Mouse (Mus musculus): ENCODE results near the gene Slc16a10. TPM values are rescaled to one million over a fixed set of nuclear protein-coding genes. Genes with fewer than 3 reads are reported as not detected.

The Slc16a10 gene
- polyA plus RNA-seq, 1 experiment from 2014 or later = 6.8 TPM

DNA sequence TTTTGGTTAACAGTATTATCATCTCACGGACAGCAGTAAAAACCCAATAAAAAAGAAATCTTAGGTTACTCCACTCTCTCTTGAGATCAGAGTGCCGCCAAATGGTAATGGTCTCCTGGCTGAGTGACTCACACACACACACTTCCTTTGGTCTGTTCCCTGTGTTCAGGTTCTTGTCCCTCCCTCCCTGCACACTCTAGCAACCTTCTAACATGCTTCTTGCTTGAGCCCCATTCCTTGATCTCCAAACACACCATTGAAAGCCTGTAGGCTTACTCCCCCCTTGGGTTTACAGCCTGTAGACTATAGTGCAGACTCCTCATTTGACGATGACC is 83.3 kb downstream of the Slc16a10 start:
- WGBS = 81% methylated on average over 3 of the region's 3 CpGs
- Histone ChIP-seq H3K27me3 (no peaks in the 10 kb centered on the region), H3K4me1 (peaks cover 17% of the 10 kb centered on the region), H3K9me3 (no peaks in the 10 kb centered on the region), H3K27ac (no peak overlapping the region), H3K4me3 (no peak overlapping the region), H3K9ac (no peak overlapping the region), H3K4me2 (no peak overlapping the region), H3K36me3 (no peaks in the 10 kb centered on the region)
- ATAC-seq (ENCODE audit: borderline replicate concordance, extremely low read depth, low FRiP score, low TSS enrichment) = no peak

DNA sequence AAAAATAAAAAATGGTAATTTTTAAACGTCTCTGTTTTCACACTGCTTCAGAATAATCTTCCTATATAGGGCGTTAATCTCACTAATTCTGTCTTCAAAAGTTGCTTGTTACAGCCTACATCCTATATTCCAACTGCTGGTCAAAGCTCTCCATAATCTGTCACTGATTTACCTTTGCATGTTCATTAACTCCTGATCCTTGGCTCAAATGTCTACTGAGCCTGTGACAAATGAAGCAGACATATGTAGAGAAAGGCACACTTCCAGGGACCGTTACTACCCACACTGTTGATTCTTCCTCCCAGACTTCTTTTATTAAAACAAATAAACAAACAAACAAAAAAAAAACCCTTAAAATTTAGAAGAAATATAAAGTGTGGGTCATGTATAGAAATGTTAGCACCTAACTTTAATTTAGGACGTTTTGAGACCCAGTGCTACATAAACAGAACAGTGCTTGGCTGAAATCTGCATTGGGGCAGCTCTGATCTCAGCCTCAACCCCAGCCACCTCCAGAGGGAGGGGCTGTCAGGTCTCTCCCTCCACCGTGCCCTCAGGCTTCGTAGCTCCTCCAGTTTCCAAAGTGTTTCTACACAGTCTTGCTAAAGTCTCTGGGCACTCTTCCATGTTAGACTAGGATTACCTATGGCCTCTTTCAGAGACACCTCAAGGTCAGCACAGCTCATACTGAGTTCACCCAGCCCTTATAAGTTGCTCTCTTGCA is 83.8 kb downstream of the Slc16a10 start:
- Histone ChIP-seq H3K36me3 (no peaks in the 10 kb centered on the region), H3K9ac (no peak overlapping the region), H3K4me2 (no peak overlapping the region), H3K9me3 (no peaks in the 10 kb centered on the region), H3K27ac (no peak overlapping the region), H3K27me3 (no peaks in the 10 kb centered on the region), H3K4me1 (peaks cover 17% of the 10 kb centered on the region), H3K4me3 (no peak overlapping the region)
- 51% methylated on average over 6 of the region's 6 CpGs for WGBS
- ATAC-seq (ENCODE audit: borderline replicate concordance, extremely low read depth, low FRiP score, low TSS enrichment) = no peak

DNA sequence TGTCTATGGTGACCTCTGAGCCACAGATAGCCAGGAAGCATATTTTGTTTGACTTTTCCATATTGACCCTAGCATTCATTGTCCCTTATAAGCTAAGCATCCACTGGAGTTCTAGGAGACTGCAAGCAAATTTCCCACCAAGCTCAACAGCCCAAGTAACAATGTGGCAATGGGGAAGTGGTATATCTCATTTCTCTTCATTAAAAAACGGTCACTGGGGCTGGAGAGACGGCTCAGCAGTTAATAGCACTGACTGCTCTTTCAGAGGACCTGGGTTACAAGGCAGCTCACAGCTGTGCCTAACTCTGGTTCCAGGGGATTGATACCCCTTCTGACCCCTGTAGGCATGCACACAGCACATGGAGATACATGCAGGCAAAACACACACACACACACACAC is 84.4 kb downstream of the Slc16a10 start:
- ATAC-seq (ENCODE audit: borderline replicate concordance, extremely low read depth, low FRiP score, low TSS enrichment) = no peak
- WGBS = 64% methylated on average over 2 of the region's 2 CpGs
- Histone ChIP-seq H3K9me3 (no peaks in the 10 kb centered on the region), H3K27me3 (no peaks in the 10 kb centered on the region), H3K27ac (no peak overlapping the region), H3K4me2 (no peak overlapping the region), H3K4me3 (no peak overlapping the region), H3K36me3 (no peaks in the 10 kb centered on the region), H3K4me1 (peaks cover 17% of the 10 kb centered on the region), H3K9ac (no peak overlapping the region)

DNA sequence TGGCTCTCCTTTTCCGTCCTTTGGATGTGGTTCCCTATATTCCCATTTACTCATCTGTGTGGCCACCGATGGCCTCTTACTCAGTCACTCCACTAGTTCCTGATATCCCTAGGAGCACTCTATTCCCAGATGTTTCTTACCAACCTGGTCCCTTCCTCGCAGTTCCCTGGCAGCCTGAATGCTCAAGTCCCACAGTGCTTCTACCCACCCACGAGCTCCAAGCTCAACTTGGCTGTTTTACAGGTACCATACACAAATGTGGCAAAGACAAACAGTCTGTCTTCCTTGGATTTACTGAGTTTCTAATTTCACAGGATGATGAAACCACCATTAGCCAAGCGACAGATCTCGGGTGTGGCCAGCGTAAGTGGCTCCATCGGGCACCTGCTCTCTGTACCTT is 87.6 kb downstream of the Slc16a10 start:
- Histone ChIP-seq H3K27ac (no peak overlapping the region), H3K9me3 (no peaks in the 10 kb centered on the region), H3K4me1 (0 out of 2 replicates have a peak, but pooled peaks cover 2% of the 10 kb centered on the region), H3K4me3 (no peak overlapping the region), H3K4me2 (no peak overlapping the region), H3K27me3 (no peaks in the 10 kb centered on the region), H3K36me3 (no peaks in the 10 kb centered on the region), H3K9ac (no peak overlapping the region)
- WGBS = 86% methylated on average over 8 of the region's 8 CpGs
- ATAC-seq (ENCODE audit: borderline replicate concordance, extremely low read depth, low FRiP score, low TSS enrichment) = no peak

DNA sequence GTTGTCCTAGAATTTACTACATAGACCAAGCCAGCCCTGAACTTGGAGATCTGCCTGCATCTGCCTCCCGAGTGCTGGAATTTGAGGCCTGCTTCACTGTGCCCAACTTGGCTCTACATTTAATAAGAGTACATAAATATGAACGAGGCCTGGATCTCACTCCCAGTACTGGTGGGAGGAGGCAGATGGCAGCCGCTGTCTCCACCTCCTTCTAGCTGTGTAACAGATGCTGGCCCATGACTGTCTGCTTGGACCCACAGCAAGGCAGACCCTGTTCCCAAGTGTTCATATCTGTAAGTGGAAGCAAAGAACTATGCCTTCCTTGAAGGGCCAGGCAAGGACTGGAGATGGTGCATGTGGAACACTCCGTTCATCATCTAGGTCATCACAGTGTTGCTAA is 88.2 kb downstream of the Slc16a10 start:
- no peak overlapping the region for H3K4me2 ChIP-seq
- no peak for ATAC-seq (ENCODE audit: borderline replicate concordance, extremely low read depth, low FRiP score, low TSS enrichment)
- H3K27ac ChIP-seq = no peak overlapping the region

DNA sequence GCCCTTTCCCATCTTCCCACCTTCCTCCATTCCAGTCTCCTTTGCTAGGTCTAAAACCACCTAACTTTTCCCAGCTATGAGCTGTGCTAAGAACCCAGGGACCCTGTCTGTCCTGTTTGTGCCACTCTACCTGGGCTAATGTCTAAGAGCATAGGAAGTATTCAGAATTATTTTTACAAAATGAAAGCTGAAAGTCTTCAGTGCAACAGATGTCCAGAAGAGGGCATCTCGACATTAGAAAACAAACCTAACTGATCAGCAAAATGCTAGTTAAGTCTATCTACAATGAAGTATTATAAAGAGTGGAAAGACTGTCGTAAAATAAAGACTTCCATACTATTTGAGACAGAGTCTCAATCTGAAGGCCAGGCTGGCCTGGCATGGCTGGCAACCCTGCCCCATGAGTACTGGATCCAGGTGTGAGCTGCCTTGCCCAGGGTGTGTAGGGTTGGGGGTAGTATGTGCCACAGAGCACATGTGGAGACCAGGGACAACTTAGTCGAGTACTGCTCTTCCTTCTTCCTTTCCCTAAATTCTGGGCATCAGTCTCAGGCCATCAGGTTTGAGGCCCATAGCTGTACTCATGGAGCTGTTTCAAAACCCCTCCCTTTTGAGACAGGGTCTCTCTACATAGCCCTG is 88.7 kb downstream of the Slc16a10 start:
- 44% methylated on average over 3 of the region's 3 CpGs for WGBS
- no peak for ATAC-seq (ENCODE audit: borderline replicate concordance, extremely low read depth, low FRiP score, low TSS enrichment)
- H3K9ac ChIP-seq = no peak overlapping the region

More for the DNA sequence above, 88.2 kb downstream of the Slc16a10 start:
- WGBS = 87% methylated on average over 4 of the region's 4 CpGs
- no peaks in the 10 kb centered on the region for H3K9me3 ChIP-seq
- no peaks in the 10 kb centered on the region for H3K36me3 ChIP-seq
- H3K9ac ChIP-seq = no peak overlapping the region
- no peaks in the 10 kb centered on the region for H3K27me3 ChIP-seq
- no peak overlapping the region for H3K4me3 ChIP-seq
- H3K4me1 ChIP-seq = no peaks in the 10 kb centered on the region

DNA sequence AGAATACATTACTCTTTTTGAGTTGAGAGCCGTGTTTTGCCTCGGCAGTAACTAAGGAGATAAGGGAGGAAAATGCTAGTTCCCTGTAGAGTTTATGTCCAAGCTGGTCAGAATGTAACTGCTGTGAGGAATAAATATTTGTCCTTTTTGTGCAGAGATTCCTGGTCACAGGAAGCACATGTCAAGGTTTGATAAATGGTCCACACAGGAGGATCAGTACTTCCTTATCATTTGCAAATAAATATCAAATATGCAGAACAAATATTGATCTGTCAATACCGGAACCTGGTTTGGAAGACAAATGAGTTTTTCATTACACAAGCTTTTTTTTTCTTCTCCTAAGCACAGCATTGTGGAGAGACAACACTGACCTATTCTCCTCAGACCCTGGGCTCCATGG is 90.1 kb downstream of the Slc16a10 start:
- Histone ChIP-seq H3K36me3 (no peaks in the 10 kb centered on the region), H3K9me3 (no peaks in the 10 kb centered on the region), H3K4me3 (no peak overlapping the region), H3K27ac (no peak overlapping the region), H3K4me1 (no peaks in the 10 kb centered on the region), H3K4me2 (no peak overlapping the region), H3K9ac (no peak overlapping the region), H3K27me3 (no peaks in the 10 kb centered on the region)
- 21% methylated on average over 3 of the region's 3 CpGs for WGBS
- no peak for ATAC-seq (ENCODE audit: borderline replicate concordance, extremely low read depth, low FRiP score, low TSS enrichment)

More for the DNA sequence above, 88.7 kb downstream of the Slc16a10 start:
- Histone ChIP-seq H3K4me1 (no peaks in the 10 kb centered on the region), H3K4me3 (no peak overlapping the region), H3K27ac (no peak overlapping the region), H3K9me3 (no peaks in the 10 kb centered on the region), H3K36me3 (no peaks in the 10 kb centered on the region), H3K4me2 (no peak overlapping the region), H3K27me3 (no peaks in the 10 kb centered on the region)

DNA sequence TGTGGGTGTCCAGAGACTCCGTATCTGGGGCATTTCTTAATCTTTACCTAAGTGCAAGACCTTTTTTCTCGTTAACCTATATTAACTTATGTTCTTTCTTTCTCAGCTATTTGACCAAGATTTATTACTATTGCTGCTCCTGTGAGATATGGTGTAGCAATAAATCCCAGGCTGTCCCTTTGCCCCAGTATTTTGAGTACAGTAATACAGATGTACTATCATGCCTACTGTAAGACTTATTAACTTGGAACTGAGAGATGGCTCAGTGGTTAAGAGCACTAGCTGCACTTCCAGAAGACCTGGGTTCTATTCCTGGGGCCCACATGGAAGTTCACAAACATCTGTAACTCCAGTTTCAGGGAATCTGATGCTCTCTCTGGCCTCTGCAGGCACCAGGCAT is 91.3 kb downstream of the Slc16a10 start:
- Histone ChIP-seq H3K36me3 (no peaks in the 10 kb centered on the region), H3K27ac (no peak overlapping the region), H3K4me2 (no peak overlapping the region), H3K4me1 (no peaks in the 10 kb centered on the region), H3K4me3 (no peak overlapping the region), H3K27me3 (no peaks in the 10 kb centered on the region), H3K9me3 (no peaks in the 10 kb centered on the region), H3K9ac (no peak overlapping the region)
- no peak for ATAC-seq (ENCODE audit: borderline replicate concordance, extremely low read depth, low FRiP score, low TSS enrichment)
- WGBS = 87% methylated on average over 2 of the region's 2 CpGs

DNA sequence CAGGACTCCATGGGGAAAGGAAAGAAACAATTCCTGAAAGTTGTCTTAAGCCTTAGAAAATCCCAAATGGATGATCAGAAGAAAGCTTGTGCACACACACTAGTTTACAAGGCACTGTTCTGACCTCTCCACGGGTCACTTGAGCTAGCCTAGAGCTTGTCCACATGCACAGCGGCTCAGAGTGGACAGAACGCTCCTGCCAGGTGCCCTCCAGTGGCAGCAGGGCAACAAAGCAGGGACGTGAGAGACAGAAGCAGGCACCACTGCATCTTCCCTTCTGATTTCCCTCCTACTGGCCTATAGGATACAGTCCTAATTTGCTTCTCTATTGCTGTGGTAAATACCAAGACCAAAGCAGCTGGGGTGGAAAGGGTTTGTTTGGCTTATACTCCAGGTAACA is 100.7 kb downstream of the Slc16a10 start:
- Histone ChIP-seq H3K9ac (no peak overlapping the region), H3K4me3 (no peak overlapping the region), H3K27me3 (no peaks in the 10 kb centered on the region), H3K4me2 (no peak overlapping the region), H3K4me1 (no peaks in the 10 kb centered on the region), H3K27ac (no peak overlapping the region), H3K9me3 (no peaks in the 10 kb centered on the region), H3K36me3 (no peaks in the 10 kb centered on the region)
- 20% methylated on average over 4 of the region's 4 CpGs for WGBS
- ATAC-seq (ENCODE audit: borderline replicate concordance, extremely low read depth, low FRiP score, low TSS enrichment) = no peak

DNA sequence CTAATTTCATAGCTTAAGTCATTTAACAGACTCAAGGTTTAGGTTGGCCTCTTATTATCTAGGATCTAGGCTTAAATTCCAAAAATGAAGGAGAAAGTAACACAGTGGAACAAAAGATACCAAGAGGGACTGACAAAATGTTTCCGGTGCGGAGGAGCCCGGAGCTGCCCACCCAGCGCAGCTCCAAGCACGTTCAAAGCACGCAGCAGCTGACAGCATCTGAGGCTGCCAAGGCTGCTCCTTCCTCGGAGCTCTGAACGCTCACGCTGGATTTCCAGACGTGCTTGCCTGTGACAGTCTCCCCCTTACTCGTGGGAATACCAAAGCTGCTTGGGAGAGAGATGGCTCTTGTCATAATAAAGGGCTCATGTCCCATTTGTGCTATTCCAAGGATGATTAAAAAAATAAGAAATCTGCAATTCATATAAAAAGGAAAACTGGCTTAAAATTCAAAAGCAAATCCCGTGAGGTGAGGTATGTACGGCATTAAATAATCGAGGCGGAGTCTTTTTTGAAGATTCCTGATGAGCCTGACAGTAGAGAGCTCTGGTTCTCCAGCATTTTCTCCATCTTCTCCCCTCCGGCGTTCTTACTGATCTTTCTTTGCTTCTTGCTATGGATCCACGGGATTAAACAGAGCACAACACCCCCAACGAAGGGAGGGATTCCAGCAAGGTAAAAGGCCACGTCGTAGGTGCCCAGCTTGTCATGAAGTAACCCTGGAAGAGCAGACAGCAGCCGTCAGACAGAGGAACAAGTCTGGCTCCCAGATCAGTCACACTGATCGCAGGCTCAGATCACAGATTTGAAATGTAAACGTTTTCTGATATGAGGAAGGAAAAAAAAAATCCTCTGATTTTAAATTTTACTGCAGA is 105.1 kb downstream of the Slc16a10 start:
- H3K4me3 ChIP-seq = no peak overlapping the region
- no peaks in the 10 kb centered on the region for H3K36me3 ChIP-seq
- H3K4me2 ChIP-seq = 0 out of 2 replicates have a peak overlapping the region, but pooled peaks have one; percentile 4
- no peaks in the 10 kb centered on the region for H3K27me3 ChIP-seq
- ATAC-seq (ENCODE audit: borderline replicate concordance, extremely low read depth, low FRiP score, low TSS enrichment) = no peak
- no peaks in the 10 kb centered on the region for H3K9me3 ChIP-seq
- no peak overlapping the region for H3K9ac ChIP-seq
- WGBS = 59% methylated on average over 24 of the region's 24 CpGs
- no peak overlapping the region for H3K27ac ChIP-seq
- no peaks in the 10 kb centered on the region for H3K4me1 ChIP-seq

DNA sequence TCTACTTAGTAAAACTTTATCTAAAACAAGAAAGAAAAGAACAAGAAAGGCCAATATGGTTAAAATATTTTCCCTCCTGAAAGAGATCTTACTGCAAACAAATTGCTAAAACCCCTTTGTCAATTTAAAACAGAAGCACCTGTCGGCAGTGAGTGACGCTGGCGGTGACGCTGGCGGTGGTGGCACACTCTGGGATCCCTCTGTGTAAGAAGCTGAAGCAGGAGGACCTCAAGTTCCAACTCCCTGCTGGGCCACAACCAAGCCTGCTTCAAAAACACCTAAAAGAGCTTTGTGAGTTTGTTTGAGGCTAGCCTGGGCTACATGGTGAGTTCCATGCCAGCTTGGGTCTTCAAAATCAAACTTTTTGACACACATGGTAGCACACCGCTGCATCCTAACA is 107.1 kb downstream of the Slc16a10 start:
- Histone ChIP-seq H3K9me3 (no peaks in the 10 kb centered on the region), H3K36me3 (no peaks in the 10 kb centered on the region), H3K9ac (no peak overlapping the region), H3K4me2 (no peak overlapping the region), H3K4me3 (no peak overlapping the region), H3K27ac (no peak overlapping the region), H3K4me1 (no peaks in the 10 kb centered on the region), H3K27me3 (no peaks in the 10 kb centered on the region)
- WGBS = 92% methylated on average over 6 of the region's 6 CpGs
- ATAC-seq (ENCODE audit: borderline replicate concordance, extremely low read depth, low FRiP score, low TSS enrichment) = no peak

DNA sequence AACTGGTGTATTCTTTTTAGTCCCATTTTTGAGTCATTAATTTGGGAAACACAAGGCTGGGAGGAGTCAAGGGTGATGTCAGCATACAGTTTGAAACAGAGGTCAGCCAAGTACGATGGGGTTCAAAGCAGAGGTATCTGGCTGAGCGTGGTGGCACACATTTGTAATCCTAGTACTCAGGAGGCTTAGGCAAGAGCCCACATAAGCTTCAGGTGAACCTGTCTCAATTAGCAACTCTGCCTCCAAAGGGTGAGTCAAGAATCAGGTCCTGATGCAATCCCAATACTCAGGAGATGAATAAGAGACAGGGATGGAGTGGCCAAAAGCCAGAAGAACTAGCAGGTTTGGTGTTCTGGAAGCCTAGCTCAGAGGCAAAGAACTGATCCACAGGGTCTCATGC is 109.2 kb downstream of the Slc16a10 start:
- H3K27me3 ChIP-seq = no peaks in the 10 kb centered on the region
- no peak for ATAC-seq (ENCODE audit: borderline replicate concordance, extremely low read depth, low FRiP score, low TSS enrichment)
- H3K4me3 ChIP-seq = no peak overlapping the region
- H3K4me1 ChIP-seq = no peaks in the 10 kb centered on the region
- 60% methylated on average over 2 of the region's 2 CpGs for WGBS
- no peaks in the 10 kb centered on the region for H3K36me3 ChIP-seq
- H3K9me3 ChIP-seq = no peaks in the 10 kb centered on the region
- no peak overlapping the region for H3K4me2 ChIP-seq
- no peak overlapping the region for H3K9ac ChIP-seq
- no peak overlapping the region for H3K27ac ChIP-seq
